Mouse (Mus musculus) forebrain, postnatal 0 days (tissue): ENCODE data around the gene Lmx1a. TPM values are rescaled to one million over a fixed set of nuclear protein-coding genes. Genes with fewer than 3 reads are reported as not detected.
A peak's percentile ranks its signal among the peaks of the same experiment; 100 is the strongest.

ENCODE experiments used
- ATAC-seq: fragments of 200-750 bp; cut with Nextera tagmentation; 2 replicates; pipeline ENCODE4 v1.8.0; 2017; ENCODE audit warnings: mild to moderate bottlenecking, moderate library complexity
- DNase-seq: peaks from one replicate; pipeline ENCODE4 v3.0.0-alpha.2; 2015
- H3K27ac ChIP-seq: fragments of 300-500 bp; sonication (generic); 2 replicates; pipeline ENCODE4 v1.5.1; 2014; ENCODE audit warnings: low read depth, mild to moderate bottlenecking, antibody characterized with exemption, low read length, moderate library complexity, mixed read lengths
- H3K27me3 ChIP-seq: fragments of 300-500 bp; sonication (generic); 2 replicates; pipeline ENCODE4 v1.6.1; 2014; ENCODE audit warnings: mild to moderate bottlenecking, low read length, mixed read lengths; ENCODE audit not compliant: insufficient read depth
- H3K36me3 ChIP-seq: fragments of 300-500 bp; sonication (generic); 2 replicates; pipeline ENCODE4 v1.6.1; 2014; ENCODE audit warnings: mild to moderate bottlenecking, moderate library complexity; ENCODE audit not compliant: insufficient read depth
- H3K4me1 ChIP-seq: fragments of 300-500 bp; sonication (generic); 2 replicates; pipeline ENCODE4 v1.6.1; 2014; ENCODE audit warnings: antibody characterized with exemption; ENCODE audit not compliant: insufficient read depth
- H3K4me2 ChIP-seq: fragments of 300-500 bp; sonication (generic); 2 replicates; pipeline ENCODE4 v1.6.1; 2014; ENCODE audit warnings: low read depth, mild to moderate bottlenecking, moderate library complexity
- H3K4me3 ChIP-seq: fragments of 300-500 bp; sonication (generic); 2 replicates; pipeline ENCODE4 v1.5.1; 2014; ENCODE audit warnings: low read depth, low read length, mixed read lengths
- H3K9ac ChIP-seq: fragments of 300-500 bp; sonication (generic); 2 replicates; pipeline ENCODE4 v1.6.1; 2014; ENCODE audit warnings: mild to moderate bottlenecking
- H3K9me3 ChIP-seq: fragments of 300-500 bp; sonication (generic); 2 replicates; pipeline ENCODE4 v1.6.1; 2016; ENCODE audit warnings: low read length
- CTCF ChIP-seq: sonication (generic); IDR thresholded peaks from 2 replicates; pipeline ENCODE4 v1.5.1; 2016; ENCODE audit warnings: antibody characterized with exemption, control low read depth, low read depth
- WGBS: fragments of 180-500 bp; shearing (Covaris S2); extraction: QIAGEN DNeasy Blood & Tissue Kit; methylation state at CpG from one replicate; pipeline ENCODE4 v1.1.7; 2014; 5-methylcytosine and 5-hydroxymethylcytosine counted together
- polyA plus RNA-seq: library from polyadenylated mRNA; unstranded; fragments of >200 nt; fragmentation: Nextera tagmentation; extraction: Ambion mirVana; gene quantifications from 2 replicates; pipeline ENCODE4 v1.2.1, GENCODE M21; 2015
- total RNA-seq: library from RNA; depleted of rRNA; stranded (reverse); fragments of >200 nt; gene quantifications from 2 replicates; pipeline ENCODE4 v1.2.3, GENCODE M21; 2014

Lmx1a gene
- total and polyA plus RNA-seq, 2 experiments from 2014 or later = 1.5 to 5.2 TPM

GRCm38 (mm10) chr1:167784067-167784466, 95.0 kb downstream of the Lmx1a start:
- Histone ChIP-seq H3K4me2 (no peak overlapping the region), H3K4me3 (no peak overlapping the region), H3K4me1 (no peaks in the 10 kb centered on the region), H3K9me3 (no peaks in the 10 kb centered on the region), H3K27me3 (no peaks in the 10 kb centered on the region), H3K9ac (no peak overlapping the region), H3K36me3 (no peaks in the 10 kb centered on the region), H3K27ac (no peak overlapping the region)
- DNase-seq (peak; percentile 31), ATAC-seq (peak; percentile 72)
- WGBS = 62% methylated on average over 2 of the region's 2 CpGs
- TF ChIP-seq CTCF = no peak

DNA sequence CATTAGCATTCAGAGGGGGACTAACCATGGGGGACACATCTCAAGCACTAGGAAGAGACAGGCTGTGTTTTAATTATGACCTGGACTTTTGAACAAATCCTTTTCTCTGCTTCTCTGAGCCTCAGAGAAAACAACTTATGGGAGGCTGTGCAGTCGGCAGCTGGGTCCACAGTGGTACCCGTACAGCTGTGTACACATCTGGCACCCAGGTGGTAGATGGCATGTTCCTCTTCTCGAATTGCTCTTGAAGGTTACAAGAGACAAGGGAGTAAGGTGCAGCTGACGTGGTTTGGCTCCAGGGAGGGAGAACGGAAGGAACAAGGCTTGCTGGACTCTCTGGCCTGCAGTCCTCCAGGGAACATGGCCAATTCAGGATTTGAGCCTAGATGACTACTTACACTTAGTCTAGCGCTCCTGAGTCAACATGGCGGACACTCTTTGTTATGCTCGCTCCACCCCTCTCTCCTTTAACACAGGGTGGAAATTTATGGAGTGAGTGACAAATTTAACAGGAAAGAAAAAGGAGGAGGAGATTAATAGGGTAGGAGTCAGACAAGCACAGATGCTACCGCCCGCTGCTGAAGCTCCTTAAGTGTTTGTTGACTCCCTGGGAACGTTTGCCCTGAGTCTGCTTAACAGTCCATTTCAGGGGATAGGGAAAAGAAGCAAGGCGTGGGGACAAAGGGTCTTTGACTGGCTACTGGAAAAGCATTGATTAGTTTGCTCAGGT, 99.8 kb downstream of the Lmx1a start:
- H3K27ac ChIP-seq = no peak overlapping the region

DNA sequence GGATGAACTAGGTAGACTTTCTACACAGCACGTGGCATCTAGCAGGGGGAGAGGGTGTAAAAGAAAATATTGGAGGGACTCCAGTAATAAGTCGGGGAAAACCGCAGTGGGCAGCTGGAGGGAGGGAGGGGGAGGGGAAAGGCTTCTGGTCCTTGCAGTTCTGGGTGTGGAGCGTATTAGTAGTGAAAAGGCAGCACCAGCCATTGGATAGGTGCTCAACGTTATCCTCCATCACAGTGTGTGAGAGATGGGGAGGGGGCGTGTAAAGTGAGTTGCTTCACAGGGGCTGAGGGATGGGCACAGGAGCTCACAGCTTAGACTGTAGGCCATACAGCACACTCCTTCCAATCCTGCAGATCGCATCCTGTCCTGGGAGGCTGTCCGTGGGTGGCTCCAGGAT, 100.4 kb downstream of the Lmx1a start:
- Histone ChIP-seq H3K36me3 (no peaks in the 10 kb centered on the region), H3K27ac (no peak overlapping the region), H3K27me3 (no peaks in the 10 kb centered on the region), H3K4me1 (no peaks in the 10 kb centered on the region), H3K9ac (no peak overlapping the region), H3K4me3 (no peak overlapping the region), H3K4me2 (no peak overlapping the region), H3K9me3 (no peaks in the 10 kb centered on the region)
- no peak for ATAC-seq
- 67% methylated on average over 8 of the region's 8 CpGs for WGBS
- TF ChIP-seq CTCF = no peak
- no peak for DNase-seq

More for the DNA sequence above, 99.8 kb downstream of the Lmx1a start:
- Histone ChIP-seq H3K9me3 (no peaks in the 10 kb centered on the region), H3K4me2 (no peak overlapping the region), H3K4me3 (no peak overlapping the region), H3K27me3 (no peaks in the 10 kb centered on the region), H3K4me1 (no peaks in the 10 kb centered on the region), H3K36me3 (no peaks in the 10 kb centered on the region), H3K9ac (no peak overlapping the region)
- DNase-seq (no peak), ATAC-seq (no peak)
- TF ChIP-seq CTCF = no peak
- WGBS = 69% methylated on average over 12 of the region's 12 CpGs

- Histone ChIP-seq H3K9ac (no peak overlapping the region), H3K4me2 (no peak overlapping the region), H3K27ac (no peak overlapping the region), H3K36me3 (no peaks in the 10 kb centered on the region), H3K9me3 (no peaks in the 10 kb centered on the region), H3K4me3 (no peak overlapping the region), H3K4me1 (no peaks in the 10 kb centered on the region), H3K27me3 (no peaks in the 10 kb centered on the region)
- ATAC-seq (no peak), DNase-seq (no peak)
- WGBS = 77% methylated on average over 3 of the region's 3 CpGs
- no peak for TF ChIP-seq CTCF
Measured at GRCm38 (mm10) chr1:167790688-167791087, 101.7 kb downstream of the Lmx1a start.

- DNase-seq (no peak), ATAC-seq (no peak)
- H3K27me3 ChIP-seq = no peaks in the 10 kb centered on the region
- no peaks in the 10 kb centered on the region for H3K4me1 ChIP-seq
- H3K9ac ChIP-seq = no peak overlapping the region
- 82% methylated on average over 11 of the region's 11 CpGs for WGBS
- H3K4me3 ChIP-seq = no peak overlapping the region
- no peaks in the 10 kb centered on the region for H3K36me3 ChIP-seq
- no peak overlapping the region for H3K27ac ChIP-seq
- no peaks in the 10 kb centered on the region for H3K9me3 ChIP-seq
- no peak for TF ChIP-seq CTCF
- no peak overlapping the region for H3K4me2 ChIP-seq
Measured at GRCm38 (mm10) chr1:167791221-167791620, 102.2 kb downstream of the Lmx1a start.

GRCm38 (mm10) chr1:167801923-167802322, 112.9 kb downstream of the Lmx1a start:
- H3K36me3 ChIP-seq = no peaks in the 10 kb centered on the region
- no peaks in the 10 kb centered on the region for H3K27me3 ChIP-seq
- ATAC-seq (no peak), DNase-seq (no peak)
- TF ChIP-seq CTCF = no peak
- H3K9ac ChIP-seq = peak overlapping the region; percentile 74
- peak overlapping the region; percentile 49; the same call in 1 of the 2 replicates for H3K4me3 ChIP-seq
- WGBS = 21% methylated on average over 4 of the region's 4 CpGs
- H3K27ac ChIP-seq = peak overlapping the region; percentile 87
- no peaks in the 10 kb centered on the region for H3K9me3 ChIP-seq
- peak overlapping the region; percentile 83 for H3K4me2 ChIP-seq
- H3K4me1 ChIP-seq = peaks cover 9% of the 10 kb centered on the region; the same call in 1 of the 2 replicates

DNA sequence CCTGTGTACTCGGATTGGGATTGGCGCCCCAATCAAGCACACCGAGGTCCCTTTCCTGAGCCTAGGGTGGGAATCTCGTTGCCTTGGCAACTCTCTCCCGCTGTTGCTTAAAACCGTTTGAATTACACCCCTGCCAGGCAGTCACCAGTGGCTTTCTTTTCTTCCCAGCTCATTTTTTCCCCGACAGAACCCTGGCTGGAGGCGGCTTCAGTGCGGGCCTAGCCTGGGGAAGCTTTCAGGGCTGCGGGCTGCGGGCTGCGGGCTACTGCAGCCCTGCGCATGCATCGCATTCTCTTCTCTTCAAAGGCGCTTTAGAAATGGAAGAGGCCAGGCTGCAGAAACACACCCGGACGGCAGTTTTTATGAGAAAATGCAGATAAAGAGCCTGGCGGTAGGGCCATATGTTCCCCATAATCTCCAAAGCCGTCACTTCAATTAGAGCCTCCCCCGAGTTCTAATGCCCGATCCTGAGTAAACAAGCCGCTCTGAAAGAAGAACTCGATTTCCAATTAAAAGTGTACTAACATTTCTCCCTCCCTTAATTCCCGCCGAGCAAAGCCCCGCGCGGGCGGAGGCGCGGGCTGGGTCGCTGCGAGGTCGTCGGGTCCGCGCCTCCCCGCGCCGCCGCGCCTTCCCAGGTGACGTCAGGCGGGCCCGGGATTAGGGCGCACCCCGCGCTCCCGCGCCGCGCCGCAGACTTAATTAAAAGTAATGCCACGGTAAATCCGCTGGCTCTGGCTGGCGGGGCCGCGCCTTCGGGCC, 113.7 kb downstream of the Lmx1a start:
- WGBS = 2% methylated on average over 59 of the region's 59 CpGs

More for the DNA sequence above, 113.7 kb downstream of the Lmx1a start:
- Histone ChIP-seq H3K4me3 (peak overlapping the region; percentile 49), H3K4me2 (peak overlapping the region; percentile 83), H3K27ac (peak overlapping the region; percentile 87), H3K36me3 (no peaks in the 10 kb centered on the region), H3K9ac (peak overlapping the region; percentile 74), H3K27me3 (no peaks in the 10 kb centered on the region), H3K4me1 (peaks cover 9% of the 10 kb centered on the region; the same call in 1 of the 2 replicates), H3K9me3 (no peaks in the 10 kb centered on the region)
- TF ChIP-seq CTCF = no peak
- peak; percentile 88 for DNase-seq
- ATAC-seq = peak; percentile 93
